Mouse (Mus musculus): Measurements from ENCODE around the gene Aurka.

Gene Aurka

DNA sequence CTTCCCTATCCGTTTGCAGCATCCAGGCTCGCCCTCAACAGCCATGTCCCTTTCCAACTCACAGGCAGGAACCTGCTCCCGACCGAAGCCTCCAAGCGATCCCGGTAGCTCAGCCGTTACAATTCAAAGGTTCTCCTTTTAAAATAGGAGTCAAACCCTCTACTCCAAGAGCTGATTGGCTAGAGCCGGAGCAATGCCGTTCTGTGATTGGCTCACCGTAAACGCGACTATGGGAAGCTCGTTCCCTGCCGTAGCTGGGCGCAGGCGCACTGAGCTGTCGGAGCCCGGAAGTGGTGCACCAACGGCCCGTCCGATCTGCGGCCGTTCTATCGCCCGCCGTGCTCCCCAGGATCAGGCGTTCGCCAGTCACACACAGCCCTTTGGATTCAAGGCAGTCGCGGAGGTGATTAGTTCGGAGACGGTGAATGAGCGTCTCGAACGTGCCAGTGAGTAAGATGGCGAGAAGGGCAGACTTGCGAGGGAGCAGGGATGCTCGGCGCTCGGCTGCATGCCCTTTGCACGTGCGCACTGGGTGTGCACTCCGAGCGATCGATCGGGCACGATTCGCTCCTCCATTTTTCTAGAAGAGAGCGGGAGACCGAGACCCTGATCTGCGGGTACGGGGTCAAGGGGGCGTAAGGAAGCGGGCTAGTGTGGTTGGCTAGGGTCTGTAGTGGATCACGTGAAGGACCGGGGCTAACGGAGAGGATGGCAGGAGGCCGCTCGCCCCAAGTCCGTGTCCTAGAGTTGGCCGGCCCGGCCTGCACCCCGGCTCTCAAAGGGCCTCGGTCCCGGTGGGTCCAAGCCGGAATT lies at the start of gene Aurka, which contains the start of gene Cstf1:
Gene Aurka, minus strand, starts transcription at position 125 of the 813 bp plus-strand sequence.
Gene Cstf1, plus strand, starts transcription at position 271 of the 813 bp plus-strand sequence.
- peak; percentile 97 for DNase-seq

DNA sequence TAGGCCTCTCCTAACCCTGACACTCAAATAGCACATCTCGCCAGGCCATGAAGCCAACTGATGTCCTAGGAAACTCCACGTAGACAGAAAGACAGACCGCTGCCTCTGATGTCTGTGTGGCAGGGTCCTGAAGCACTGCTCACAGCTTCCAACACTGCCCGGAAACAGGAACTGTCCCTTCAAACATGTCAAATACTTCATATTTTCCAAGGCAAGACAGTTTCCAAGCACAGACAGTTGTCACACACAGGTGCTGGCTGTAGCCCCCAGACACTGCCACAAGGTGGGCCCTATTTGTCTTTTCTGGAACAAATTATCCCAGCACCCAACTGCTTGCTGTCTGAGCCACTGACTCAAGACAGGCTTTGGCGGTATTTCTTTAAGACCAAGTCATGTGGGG lies 47.9 kb upstream of the Aurka start:
- DNase-seq = no peak

DNA sequence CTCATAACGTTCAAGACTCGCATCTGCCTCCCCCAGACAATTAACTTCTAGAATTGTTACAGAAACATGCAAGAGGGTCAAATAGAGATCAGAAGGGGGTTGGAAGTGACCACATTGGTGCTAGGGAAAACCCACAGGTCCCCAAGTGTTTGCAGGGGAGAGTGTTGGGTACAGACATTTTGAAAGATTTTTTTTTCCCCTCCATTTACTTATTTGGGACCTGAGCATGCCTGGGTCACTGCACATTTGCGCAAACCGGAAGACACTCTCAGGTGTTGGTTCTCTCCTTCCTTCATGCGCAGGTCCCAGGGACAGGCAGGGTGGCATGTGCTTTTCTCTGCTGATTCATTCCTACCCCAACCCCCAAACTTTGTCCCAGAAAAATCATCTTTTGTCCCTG lies 46.5 kb upstream of the Aurka start:
- no peak for DNase-seq

DNA sequence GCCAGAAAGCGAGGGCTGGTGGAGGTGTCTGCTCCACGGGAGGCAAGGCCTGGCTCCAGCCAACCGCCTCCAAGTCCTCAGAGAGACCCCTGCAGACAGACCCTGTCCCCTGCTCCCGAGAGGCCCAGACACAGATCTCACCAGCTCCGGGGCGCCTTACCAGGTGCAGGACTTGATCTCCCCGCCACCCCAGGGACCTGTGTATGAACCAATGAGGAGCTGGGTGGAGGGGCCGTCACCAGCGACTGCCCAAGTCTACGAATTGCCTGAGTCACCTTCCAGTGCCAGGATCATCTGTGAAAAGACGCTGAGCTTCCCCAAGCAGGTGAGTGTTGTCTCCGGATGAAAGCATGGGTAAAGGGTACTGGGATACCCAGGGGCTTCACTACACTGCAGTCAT lies 45.9 kb upstream of the Aurka start:
- DNase-seq = no peak

DNA sequence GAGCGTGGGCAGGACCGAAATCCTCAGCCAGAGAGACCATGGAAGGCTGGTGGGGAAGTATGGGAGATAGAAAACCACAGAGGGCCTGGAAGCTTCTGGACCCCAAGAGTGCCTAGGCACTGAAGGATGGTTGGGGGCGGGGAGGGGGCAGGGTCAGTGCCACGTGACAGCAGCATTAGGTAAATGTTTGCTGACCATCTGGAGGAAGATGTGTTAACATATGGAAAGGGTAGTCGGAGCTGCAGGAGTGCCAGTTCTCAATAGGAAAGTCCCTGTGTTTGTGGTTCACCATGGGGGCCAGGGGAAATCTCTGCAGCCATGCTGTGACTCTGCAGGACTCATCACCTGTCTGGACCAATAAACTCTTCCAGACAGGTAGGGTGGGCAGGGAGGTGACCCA lies 43.6 kb upstream of the Aurka start:
- no peak for DNase-seq

- DNase-seq = no peak
These were observed 42.9 kb upstream of the Aurka start for GRCm38 (mm10) chr2:172413273-172413672.

GRCm38 (mm10) chr2:172412454-172412853 lies 42.1 kb upstream of the Aurka start:
- no peak for DNase-seq

DNA sequence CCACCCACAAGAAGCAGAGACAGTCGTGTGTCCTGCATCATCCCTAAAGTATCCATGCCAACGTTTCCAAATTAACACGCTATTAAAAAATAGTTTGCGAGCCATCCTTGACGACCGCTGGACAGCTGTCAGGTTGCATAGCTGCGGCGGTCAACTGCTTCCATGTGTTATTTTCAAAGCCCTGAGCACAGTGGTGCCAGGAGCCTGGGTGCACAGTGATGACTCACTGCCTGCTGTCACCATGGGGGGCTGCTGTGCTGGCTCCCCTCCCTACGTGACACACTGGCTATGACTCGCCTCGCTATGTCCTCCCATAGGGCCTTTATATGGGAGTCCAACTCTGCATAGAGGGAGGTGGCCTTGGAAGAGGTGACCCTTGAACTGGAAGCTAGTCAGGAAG lies 40.8 kb upstream of the Aurka start:
- DNase-seq = peak; percentile 18

- no peak for DNase-seq
These were observed 40.4 kb upstream of the Aurka start for GRCm38 (mm10) chr2:172410686-172411085.

- DNase-seq = no peak
These were observed 37.2 kb upstream of the Aurka start for GRCm38 (mm10) chr2:172407499-172407898.

- no peak for DNase-seq
These were observed 35.8 kb upstream of the Aurka start for GRCm38 (mm10) chr2:172406173-172406572.

DNA sequence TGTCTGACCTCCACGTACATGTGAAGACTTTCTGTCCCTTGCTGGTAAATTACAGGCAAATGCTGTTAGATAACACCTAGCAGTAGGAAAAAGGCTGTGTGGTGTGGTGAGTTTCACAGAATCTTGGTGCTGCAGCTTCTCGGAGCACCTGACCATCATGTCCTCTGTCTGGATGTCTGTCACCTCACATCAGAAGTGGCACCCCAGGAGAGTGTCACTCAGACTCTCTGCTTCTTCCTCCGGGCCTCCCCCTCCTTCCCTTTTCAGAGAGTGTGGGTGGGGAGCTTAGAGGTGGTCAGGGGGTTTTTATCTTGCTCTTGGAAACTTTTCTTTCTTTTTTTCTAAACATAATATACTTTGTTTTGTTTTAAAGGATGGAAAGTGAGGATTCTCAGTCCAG lies 34.7 kb upstream of the Aurka start:
- no peak for DNase-seq

DNA sequence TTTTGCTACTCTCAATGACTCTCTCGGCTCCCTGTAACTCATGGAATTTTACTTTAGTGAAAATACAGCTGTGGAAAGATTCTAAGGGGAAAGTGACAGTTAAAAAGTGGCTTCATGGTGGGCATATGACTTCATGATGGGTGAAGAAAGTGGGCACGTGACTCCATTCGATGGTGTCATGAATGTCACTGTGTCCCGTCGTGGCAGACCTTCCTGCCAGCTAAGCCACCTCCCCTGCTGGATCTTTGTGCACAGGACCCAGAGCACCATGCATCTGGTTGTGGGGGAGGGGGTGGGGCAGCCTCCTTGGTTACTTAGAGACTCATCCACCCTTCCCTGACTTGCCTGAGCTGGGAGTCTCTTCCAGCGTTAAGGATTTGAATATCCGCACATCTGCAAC lies 33.9 kb upstream of the Aurka start:
- DNase-seq = no peak

GRCm38 (mm10) chr2:172401116-172401825 lies 30.9 kb upstream of the Aurka start:
- DNase-seq = no peak

GRCm38 (mm10) chr2:172399901-172400300 lies 29.6 kb upstream of the Aurka start:
- no peak for DNase-seq

- no peak for DNase-seq
These were observed 25.6 kb upstream of the Aurka start for GRCm38 (mm10) chr2:172395961-172396360.

GRCm38 (mm10) chr2:172394671-172395070 lies 24.3 kb upstream of the Aurka start:
- DNase-seq = no peak

- no peak for DNase-seq
These were observed 23.7 kb upstream of the Aurka start for GRCm38 (mm10) chr2:172394052-172394392.

DNA sequence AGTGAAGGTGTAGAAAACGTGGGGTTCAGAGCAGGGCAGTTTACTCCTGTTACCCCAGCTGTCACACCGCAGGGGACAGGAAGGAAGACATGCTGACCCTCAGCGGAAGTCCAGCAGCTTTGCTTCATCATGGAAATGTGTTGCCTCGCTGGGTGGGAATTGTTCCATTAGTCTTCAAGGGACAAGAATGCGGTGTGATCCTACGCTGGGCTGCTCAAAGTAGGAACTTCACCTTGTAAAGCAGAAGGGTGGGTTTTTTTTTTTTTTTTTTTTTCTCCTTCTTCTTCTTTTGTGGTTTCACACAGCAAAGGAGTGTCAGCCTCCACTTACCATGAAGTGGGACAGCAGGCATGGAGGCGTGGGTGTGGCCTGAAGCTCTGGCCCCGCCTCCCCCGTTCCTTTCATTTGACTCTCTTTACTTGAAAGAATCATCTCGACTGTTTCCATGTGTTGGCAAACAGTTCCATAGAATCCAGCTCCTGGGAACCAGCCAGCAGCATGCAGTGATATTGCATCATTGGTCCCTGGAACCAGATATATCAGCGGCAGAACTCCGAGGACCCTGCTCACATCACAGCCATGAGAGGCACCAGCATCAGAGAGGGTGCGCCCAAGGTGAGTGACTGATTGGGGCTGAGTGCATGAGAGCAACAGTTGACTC lies 23.2 kb upstream of the Aurka start, which contains the start of gene Cass4:
Gene Cass4, plus strand, starts transcription at position 404 of the 661 bp plus-strand sequence.
- DNase-seq = no peak

GRCm38 (mm10) chr2:172392041-172392521 lies 21.7 kb upstream of the Aurka start:
- peak; percentile 79 for DNase-seq

DNA sequence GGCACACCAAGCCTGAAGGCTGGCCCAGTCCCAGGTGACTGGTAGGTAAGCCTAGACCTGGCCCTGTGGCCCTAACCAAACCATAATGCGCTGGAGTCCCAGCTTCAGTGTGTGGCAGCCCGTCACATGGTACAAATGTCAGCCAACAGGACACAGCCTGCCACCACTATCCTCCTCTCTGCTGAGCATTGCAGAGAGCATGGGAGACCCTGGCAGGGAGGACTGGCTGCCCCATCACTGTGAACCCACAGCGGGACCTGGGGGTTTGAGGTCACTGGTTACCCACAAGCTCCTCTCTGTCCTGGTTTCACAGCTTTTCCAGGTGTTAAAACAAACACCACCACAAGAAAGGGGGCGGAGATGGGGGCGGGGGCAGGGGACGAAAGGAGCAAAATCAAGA lies 20.0 kb upstream of the Aurka start:
- no peak for DNase-seq

- no peak for DNase-seq
These were observed 14.4 kb upstream of the Aurka start for GRCm38 (mm10) chr2:172384715-172385114.

DNA sequence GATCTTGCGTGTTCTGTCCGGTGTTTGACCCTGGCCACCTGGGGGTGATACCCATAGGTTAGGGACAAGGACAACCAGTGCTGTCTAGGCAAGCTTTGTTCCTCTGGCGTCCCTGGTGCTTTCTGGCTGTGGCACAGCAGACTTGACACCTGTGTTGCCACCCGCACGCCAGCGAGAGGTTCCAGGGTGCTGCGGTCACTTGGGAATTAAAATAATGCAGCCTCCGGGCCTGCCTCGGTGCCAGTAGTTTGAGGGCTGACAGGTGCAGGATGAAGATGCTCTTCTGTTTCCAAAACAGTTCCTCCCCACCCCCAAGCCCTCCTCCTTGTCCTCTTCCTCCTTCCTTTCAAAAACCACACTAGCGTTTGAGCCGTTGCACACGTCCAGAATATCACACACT lies 11.6 kb upstream of the Aurka start:
- DNase-seq = no peak

- no peak for DNase-seq
These were observed 11.0 kb upstream of the Aurka start for GRCm38 (mm10) chr2:172381341-172381740.

All from right cerebral cortex, adult 18-20 months (tissue).